Mouse (Mus musculus) central nervous system, embryonic 11.5 days (tissue): Measurements from ENCODE around the gene Ndufa4. TPM values are rescaled to one million over a fixed set of nuclear protein-coding genes. Genes with fewer than 3 reads are reported as not detected.

ENCODE experiments used
- polyA plus RNA-seq: library from polyadenylated mRNA; depleted of rRNA; stranded (reverse); fragments of >200 nt; gene quantifications from 2 replicates; pipeline ENCODE4 v1.2.3, GENCODE M21; 2012; rRNA removed

Ndufa4 gene
- polyA plus RNA-seq, result 217 and 646 TPM in 2 replicates

GRCm38 (mm10) chr6:11907269-11908032 lies at the start of gene Ndufa4, which contains the start of gene Phf14:
Gene Ndufa4 (minus strand): TSS chr6:11907497.
Gene Phf14 (plus strand): TSS chr6:11907809.

Other genes with a start within 250 kb of the Ndufa4 start
- gene Phf14, start 312 bp upstream of the Ndufa4 start, polyA plus RNA-seq, result 74.9 and 88.8 TPM in 2 replicates